Mouse (Mus musculus) ovary, postnatal 14 days (tissue): Measurements from ENCODE around the gene Gm13305.
"Not testable (repeated sequence)": the region's sequence is repeated elsewhere in the genome, so short reads cannot be mapped to it uniquely, and the experiment has no call there.

Source experiments
- DNase-seq: peaks from one replicate; pipeline ENCODE4 v3.0.0; 2022; ENCODE audit warnings: low spot score

The Gm13305 gene

DNA sequence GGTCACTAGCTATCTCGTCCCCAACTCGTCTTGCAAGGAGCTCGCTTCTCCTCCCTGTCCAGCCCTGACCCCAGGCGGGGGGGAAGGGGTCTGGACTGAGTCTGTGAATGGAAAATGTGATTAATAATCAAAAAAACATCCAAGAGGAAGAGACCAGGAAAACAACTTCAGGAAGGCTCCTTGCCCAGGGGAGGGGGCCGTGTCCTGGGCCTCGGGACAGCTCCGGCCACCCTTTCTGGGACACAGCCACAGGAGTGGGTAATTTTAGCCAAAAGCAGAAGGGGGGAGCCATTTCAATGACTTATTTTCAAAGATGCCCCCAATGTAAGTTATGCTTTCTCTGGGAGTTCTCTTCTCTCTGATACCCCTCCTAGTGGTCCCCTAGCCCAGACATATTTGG lies at the start of gene Gm13305:
TSS of gene Gm13305 (minus strand) at position 101 of the 400 bp plus-strand sequence.
- not testable (repeated sequence) for DNase-seq

GRCm38 (mm10) chr4:42184980-42185372 lies 16.6 kb upstream of the Gm13305 start:
- not testable (repeated sequence) for DNase-seq

GRCm38 (mm10) chr4:42184324-42184979 lies 16.0 kb upstream of the Gm13305 start:
- not testable (repeated sequence) for DNase-seq

DNA sequence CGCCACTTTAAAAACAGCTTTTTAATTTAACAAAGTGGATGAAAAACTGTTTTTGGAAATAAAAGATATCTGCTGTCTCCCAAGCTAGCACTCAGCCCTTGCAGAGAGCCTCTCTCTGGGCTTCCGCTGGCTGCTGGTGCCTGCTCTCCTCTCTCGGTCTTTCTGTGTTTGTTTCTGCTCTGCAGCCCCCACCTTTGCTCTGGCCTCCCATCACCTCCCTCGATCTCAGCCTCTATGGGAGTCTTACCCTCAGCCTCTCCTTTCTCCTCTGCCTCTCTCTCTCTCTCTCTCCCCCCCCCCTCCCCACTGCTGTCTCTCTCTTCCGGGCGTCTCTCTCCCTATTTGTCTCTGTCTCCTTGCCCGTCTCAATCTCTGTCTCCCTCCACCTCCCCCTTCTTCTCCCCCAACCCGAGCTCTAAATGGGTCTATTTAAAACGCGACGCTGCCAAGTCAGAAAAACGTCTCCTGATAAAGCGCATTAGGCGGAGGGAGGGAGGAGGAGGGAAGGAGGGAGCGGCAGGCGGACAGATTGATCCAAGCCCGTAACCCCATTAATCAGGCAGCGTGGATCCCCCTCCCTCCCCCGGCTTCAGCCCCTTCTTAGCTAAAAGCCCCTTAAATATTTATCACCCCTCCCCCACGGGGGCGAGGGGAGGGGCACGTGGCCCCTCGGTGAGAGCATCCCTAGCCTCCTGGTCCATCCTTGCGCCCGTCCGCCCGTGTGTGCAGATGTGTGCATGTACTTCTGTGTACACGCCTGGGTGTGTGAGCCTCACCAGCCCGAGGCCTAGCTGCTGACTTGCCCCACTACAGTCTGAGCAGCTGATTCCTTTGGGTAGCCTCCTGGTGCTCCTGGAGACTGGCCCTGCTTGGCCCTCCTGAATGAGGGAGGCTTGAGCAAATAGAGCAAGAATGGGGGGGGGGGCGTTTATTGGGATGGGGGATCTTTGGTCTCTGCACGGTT lies 15.1 kb upstream of the Gm13305 start:
- DNase-seq, result not testable (repeated sequence)

DNA sequence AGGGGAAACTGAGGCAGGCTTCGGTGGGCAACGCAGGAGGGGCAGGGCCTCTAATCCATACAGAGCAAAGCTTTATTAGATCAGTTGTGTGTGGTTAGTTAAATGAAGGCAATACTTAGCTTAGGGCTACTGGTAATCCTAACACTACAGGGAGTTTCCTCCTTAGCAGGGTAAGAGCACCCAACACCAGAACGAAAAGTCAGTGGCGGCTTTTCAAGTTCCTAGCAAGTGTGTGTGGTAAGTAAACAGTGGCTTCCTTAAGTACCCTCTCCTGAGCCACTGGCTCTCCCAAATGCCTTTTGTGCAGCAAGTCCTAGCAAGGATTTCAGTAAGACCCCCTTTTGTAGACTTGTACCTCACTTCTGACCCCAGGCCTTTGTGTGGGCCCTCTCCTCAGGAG lies 9.8 kb upstream of the Gm13305 start:
- not testable (repeated sequence) for DNase-seq

- not testable (repeated sequence) for DNase-seq
Measured at GRCm38 (mm10) chr4:42153136-42153535, 15.3 kb downstream of the Gm13305 start, which contains the start of gene Gm13306. Gm13306 (plus strand) TSS chr4:42153436.

- not testable (repeated sequence) for DNase-seq
Measured at GRCm38 (mm10) chr4:42114517-42114916, 53.9 kb downstream of the Gm13305 start, which contains the start of gene Gm13304. Gm13304 (plus strand) TSS chr4:42114817.
